Mouse (Mus musculus): ENCODE results near the gene Cnnm2. TPM values are rescaled to one million over a fixed set of nuclear protein-coding genes. Genes with fewer than 3 reads are reported as not detected.

Cnnm2 gene
- total and polyA plus RNA-seq, 3 experiments: 4.0 to 10.7 TPM; not detected in 1

- Histone ChIP-seq H3K27me3 (ENCODE audit: control insufficient read depth in 1 of 2, insufficient read depth in 2 of 2, low read length in 2 of 2) (peaks cover 0 to 2% of the 10 kb centered on the region in 2 experiments; a peak in 1 of 4 replicates), H3K9ac (ENCODE audit: control insufficient read depth, low read depth, low read length, poor library complexity, severe bottlenecking) (no peak overlapping the region), H3K36me3 (ENCODE audit: control insufficient read depth in 1 of 2, insufficient read depth in 2 of 2, low read length in 2 of 2) (no peaks in the 10 kb centered on the region), H3K4me1 (ENCODE audit: control insufficient read depth in 1 of 2, insufficient read depth in 2 of 2, low read length in 2 of 2) (no peaks in the 10 kb centered on the region), H3K27ac (ENCODE audit: control insufficient read depth, low read depth, low read length) (no peak overlapping the region), H3K79me2 (ENCODE audit: control insufficient read depth, insufficient read depth, low read length, poor library complexity) (no peaks in the 10 kb centered on the region), H3K4me3 (ENCODE audit: control insufficient read depth in 1 of 2, insufficient read depth in 1 of 2, low read depth in 2 of 2, low read length in 2 of 2) (no peak overlapping the region), H3K9me3 (replicated peaks; ENCODE audit: insufficient read depth, low read length) (no peaks in the 10 kb centered on the region)
- DNase-seq (ENCODE audit: low read depth, low spot score): no peak
- TF ChIP-seq E2F4 (IDR thresholded peaks at IDR 0.05; ENCODE audit: borderline replicate concordance, low read depth, low read length) (no peak), GATA1 (IDR thresholded peaks at IDR 0.05; ENCODE audit: low read depth, low read length) (no peak), ELF1 (IDR thresholded peaks at IDR 0.05; ENCODE audit: low read depth, low read length) (no peak), MAZ (IDR thresholded peaks at IDR 0.05; ENCODE audit: low read depth, low read length) (no peak), ZMIZ1 (IDR thresholded peaks at IDR 0.05; ENCODE audit: low read depth, low read length) (no peak), KAT2A (conservative IDR thresholded peaks at IDR 0.05; ENCODE audit: low read depth, low read length) (no peak), JUND (IDR thresholded peaks at IDR 0.05; ENCODE audit: low read depth, low read length) (no peak), TCF12 (IDR thresholded peaks at IDR 0.05; ENCODE audit: low read depth, low read length) (no peak), CHD1 (IDR thresholded peaks at IDR 0.05; ENCODE audit: low read depth, low read length) (no peak), SMC3 (IDR thresholded peaks at IDR 0.05; ENCODE audit: low read depth, low read length) (no peak), ZNF384 (IDR thresholded peaks at IDR 0.05; ENCODE audit: low read depth, low read length) (no peak)
Observed at GRCm38 (mm10) chr19:46752235-46752634, 9.2 kb upstream of the Cnnm2 start.

GRCm38 (mm10) chr19:46755066-46755465 is 6.3 kb upstream of the Cnnm2 start:
- no peak overlapping the region for H3K4me3 ChIP-seq (ENCODE audit: control insufficient read depth in 1 of 2, insufficient read depth in 1 of 2, low read depth in 2 of 2, low read length in 2 of 2)
- H3K9me3 ChIP-seq (replicated peaks; ENCODE audit: insufficient read depth, low read length): no peaks in the 10 kb centered on the region
- no peaks in the 10 kb centered on the region for H3K79me2 ChIP-seq (ENCODE audit: control insufficient read depth, insufficient read depth, low read length, poor library complexity)
- H3K27me3 ChIP-seq (ENCODE audit: control insufficient read depth in 1 of 2, insufficient read depth in 2 of 2, low read length in 2 of 2): no peaks in the 10 kb centered on the region
- no peaks in the 10 kb centered on the region for H3K36me3 ChIP-seq (ENCODE audit: control insufficient read depth in 1 of 2, insufficient read depth in 2 of 2, low read length in 2 of 2)
- peak; percentile 45 for DNase-seq (ENCODE audit: low read depth, low spot score)
- no peak overlapping the region for H3K9ac ChIP-seq (ENCODE audit: control insufficient read depth, low read depth, low read length, poor library complexity, severe bottlenecking)
- H3K27ac ChIP-seq (ENCODE audit: control insufficient read depth, low read depth, low read length): no peak overlapping the region
- TF ChIP-seq EP300 (IDR thresholded peaks at IDR 0.05; ENCODE audit: low read depth in 1 of 2, low read length in 2 of 2) (no peak), CTCF (IDR thresholded peaks at IDR 0.05 in 2 of 3, conservative IDR thresholded peaks at IDR 0.05 in 1 of 3; ENCODE audit: control insufficient read depth in 1 of 3, insufficient read depth in 1 of 3, low read depth in 2 of 3, low read length in 3 of 3, poor library complexity in 1 of 3, severe bottlenecking in 1 of 3) (peak; percentile 76 to 92 (median 88)), RAD21 (IDR thresholded peaks at IDR 0.05; ENCODE audit: low read depth, low read length) (peak; percentile 58), CHD2 (IDR thresholded peaks at IDR 0.05; ENCODE audit: low read length) (no peak), USF1 (IDR thresholded peaks at IDR 0.05; ENCODE audit: low read depth, low read length) (no peak), ZKSCAN1 (IDR thresholded peaks at IDR 0.05; ENCODE audit: low read depth, low read length) (no peak), SMC3 (IDR thresholded peaks at IDR 0.05; ENCODE audit: low read depth, low read length) (peak; percentile 87), MXI1 (IDR thresholded peaks at IDR 0.05; ENCODE audit: low read depth, low read length) (no peak), MAX (IDR thresholded peaks at IDR 0.05; ENCODE audit: low read length) (no peak), GABPA (IDR thresholded peaks at IDR 0.05; ENCODE audit: low read depth, low read length) (no peak), USF2 (IDR thresholded peaks at IDR 0.05; ENCODE audit: borderline replicate concordance in 1 of 2, insufficient read depth in 1 of 2, low read depth in 1 of 2, low read length in 2 of 2) (no peak), TBP (IDR thresholded peaks at IDR 0.05; ENCODE audit: low read depth, low read length) (no peak), ZC3H11A (IDR thresholded peaks at IDR 0.05; ENCODE audit: low read depth, low read length) (peak; percentile 66), HCFC1 (IDR thresholded peaks at IDR 0.05; ENCODE audit: low read depth, low read length) (no peak), POLR2AphosphoS2 (IDR thresholded peaks at IDR 0.05; ENCODE audit: low read length) (no peak), E2F4 (IDR thresholded peaks at IDR 0.05; ENCODE audit: borderline replicate concordance, low read depth, low read length) (no peak), MEF2A (IDR thresholded peaks at IDR 0.05; ENCODE audit: extremely low read depth, insufficient replicate concordance, low read depth, low read length, poor library complexity, severe bottlenecking) (no peak)
- H3K4me1 ChIP-seq (ENCODE audit: control insufficient read depth in 1 of 2, insufficient read depth in 2 of 2, low read length in 2 of 2): no peaks in the 10 kb centered on the region
